Mouse (Mus musculus): ENCODE results near the gene Fam19a1. TPM values are rescaled to one million over a fixed set of nuclear protein-coding genes. Genes with fewer than 3 reads are reported as not detected.

Fam19a1 gene
- polyA plus RNA-seq, 1 experiment from 2014 or later: 3.0 TPM

DNA sequence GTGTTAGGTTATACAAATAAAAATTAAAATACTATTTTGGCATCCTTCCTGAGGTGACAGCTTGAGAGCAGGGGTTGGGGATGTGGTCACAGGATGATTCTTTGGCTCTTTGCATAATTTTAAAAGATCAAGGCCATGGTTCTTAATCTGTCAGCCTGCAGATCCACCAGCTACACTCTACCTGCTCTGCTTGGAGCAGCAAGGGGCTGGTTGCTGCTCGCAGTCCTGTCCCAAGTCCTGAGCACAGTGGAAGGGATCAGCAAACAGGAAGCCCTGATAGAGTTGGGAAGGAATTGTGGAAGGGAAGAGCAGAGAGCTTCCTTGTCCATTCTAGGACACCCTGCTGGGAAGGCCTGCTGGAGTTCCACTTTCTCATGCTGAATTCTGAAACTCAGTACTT is 320.9 kb downstream of the Fam19a1 start:
- no peaks in the 10 kb centered on the region for H3K4me1 ChIP-seq (ENCODE audit: insufficient read depth)
- no peak for TF ChIP-seq CTCF (IDR thresholded peaks at IDR 0.05; ENCODE audit: low read depth)
- no peaks in the 10 kb centered on the region for H3K9me3 ChIP-seq (ENCODE audit: low read depth, low read length)
- DNase-seq (no peak), ATAC-seq (ENCODE audit: insufficient read depth) (no peak)
- H3K27me3 ChIP-seq (ENCODE audit: insufficient read depth, low read length): no peaks in the 10 kb centered on the region
- no peak overlapping the region for H3K4me2 ChIP-seq
- WGBS: 91% methylated on average over 1 of the region's 1 CpGs
- no peak overlapping the region for H3K4me3 ChIP-seq (ENCODE audit: low read depth, low read length)
- H3K36me3 ChIP-seq (ENCODE audit: insufficient read depth): no peaks in the 10 kb centered on the region
- H3K9ac ChIP-seq: no peak overlapping the region
- H3K27ac ChIP-seq (ENCODE audit: low read depth): no peak overlapping the region

DNA sequence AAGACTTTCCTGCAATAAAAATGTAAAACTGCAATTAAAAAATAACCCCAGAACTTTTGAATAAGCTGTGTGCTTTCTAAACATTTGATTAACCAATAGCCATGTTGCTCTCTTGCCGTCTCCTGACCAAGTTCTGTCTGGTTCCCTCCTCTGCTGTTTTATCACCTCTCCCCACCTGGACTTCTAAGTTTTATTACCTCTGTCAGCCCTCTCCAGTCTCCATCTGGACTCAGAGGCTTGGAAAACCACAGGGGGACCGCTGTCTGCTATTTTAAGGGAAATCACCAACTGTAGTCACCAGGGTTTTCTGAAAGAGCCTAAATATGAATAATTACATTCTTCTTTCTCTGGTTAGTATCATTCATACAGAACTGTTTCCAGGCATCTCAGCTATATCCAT is 322.6 kb downstream of the Fam19a1 start:
- WGBS: 70% methylated on average over 2 of the region's 2 CpGs
- no peaks in the 10 kb centered on the region for H3K36me3 ChIP-seq (ENCODE audit: insufficient read depth)
- DNase-seq: no peak
- H3K27ac ChIP-seq (ENCODE audit: low read depth): no peak overlapping the region
- no peak overlapping the region for H3K9ac ChIP-seq
- no peak for ATAC-seq (ENCODE audit: insufficient read depth)
- no peaks in the 10 kb centered on the region for H3K27me3 ChIP-seq (ENCODE audit: insufficient read depth, low read length)
- no peaks in the 10 kb centered on the region for H3K9me3 ChIP-seq (ENCODE audit: low read depth, low read length)
- H3K4me3 ChIP-seq (ENCODE audit: low read depth, low read length): no peak overlapping the region
- H3K4me2 ChIP-seq: no peak overlapping the region
- no peaks in the 10 kb centered on the region for H3K4me1 ChIP-seq (ENCODE audit: insufficient read depth)
- no peak for TF ChIP-seq CTCF (IDR thresholded peaks at IDR 0.05; ENCODE audit: low read depth)

DNA sequence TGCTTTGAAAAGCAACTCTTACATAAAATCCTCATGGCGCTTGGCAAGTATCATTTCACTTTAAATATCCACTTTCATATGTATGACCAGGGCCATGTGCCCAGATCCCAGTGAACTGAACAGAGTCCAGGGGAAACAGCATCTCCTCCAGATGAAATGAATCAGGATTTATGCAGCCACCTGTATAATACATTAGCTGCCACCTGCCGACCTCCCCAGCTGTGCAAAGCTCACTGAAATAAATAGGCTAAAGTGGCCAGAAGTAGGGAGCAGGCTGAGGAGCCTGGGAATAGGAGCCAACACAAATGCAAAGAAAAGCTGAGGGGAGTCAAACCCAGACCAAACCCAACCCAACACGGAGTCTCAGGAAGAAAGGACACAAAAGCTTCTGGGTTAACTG is 324.9 kb downstream of the Fam19a1 start:
- H3K9ac ChIP-seq: no peak overlapping the region
- DNase-seq: no peak
- H3K4me1 ChIP-seq (ENCODE audit: insufficient read depth): no peaks in the 10 kb centered on the region
- no peaks in the 10 kb centered on the region for H3K27me3 ChIP-seq (ENCODE audit: insufficient read depth, low read length)
- H3K9me3 ChIP-seq (ENCODE audit: low read depth, low read length): no peaks in the 10 kb centered on the region
- no peaks in the 10 kb centered on the region for H3K36me3 ChIP-seq (ENCODE audit: insufficient read depth)
- H3K4me2 ChIP-seq: no peak overlapping the region
- ATAC-seq (ENCODE audit: insufficient read depth): no peak
- no peak overlapping the region for H3K4me3 ChIP-seq (ENCODE audit: low read depth, low read length)
- 58% methylated on average over 3 of the region's 3 CpGs for WGBS
- TF ChIP-seq CTCF (IDR thresholded peaks at IDR 0.05; ENCODE audit: low read depth): no peak
- H3K27ac ChIP-seq (ENCODE audit: low read depth): no peak overlapping the region

DNA sequence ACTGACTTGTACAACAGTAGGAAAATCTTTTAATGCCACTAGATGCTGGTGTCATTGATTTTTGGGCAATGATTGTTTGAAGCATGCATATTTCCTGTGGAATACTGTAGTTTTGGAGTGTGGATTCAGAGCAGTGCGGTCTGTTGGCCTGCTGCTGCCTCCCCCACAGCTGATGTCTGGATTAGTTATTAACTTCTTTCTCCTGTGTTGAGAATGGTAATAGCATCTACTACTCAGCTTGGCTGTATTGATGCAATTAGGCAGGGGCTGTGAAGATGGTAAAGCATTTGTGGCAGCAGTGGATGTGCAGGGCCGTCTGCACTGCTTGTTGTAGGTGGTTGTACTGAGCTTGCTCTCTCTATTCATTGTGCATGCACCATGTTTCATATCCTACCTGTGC is 326.5 kb downstream of the Fam19a1 start:
- Histone ChIP-seq H3K4me3 (ENCODE audit: low read depth, low read length) (no peak overlapping the region), H3K27me3 (ENCODE audit: insufficient read depth, low read length) (no peaks in the 10 kb centered on the region), H3K4me2 (no peak overlapping the region), H3K9me3 (ENCODE audit: low read depth, low read length) (no peaks in the 10 kb centered on the region), H3K4me1 (ENCODE audit: insufficient read depth) (no peaks in the 10 kb centered on the region), H3K27ac (ENCODE audit: low read depth) (no peak overlapping the region), H3K36me3 (ENCODE audit: insufficient read depth) (no peaks in the 10 kb centered on the region), H3K9ac (no peak overlapping the region)
- no peak for TF ChIP-seq CTCF (IDR thresholded peaks at IDR 0.05; ENCODE audit: low read depth)
- ATAC-seq (ENCODE audit: insufficient read depth): no peak
- no peak for DNase-seq
- WGBS: 61% methylated on average over 2 of the region's 2 CpGs

DNA sequence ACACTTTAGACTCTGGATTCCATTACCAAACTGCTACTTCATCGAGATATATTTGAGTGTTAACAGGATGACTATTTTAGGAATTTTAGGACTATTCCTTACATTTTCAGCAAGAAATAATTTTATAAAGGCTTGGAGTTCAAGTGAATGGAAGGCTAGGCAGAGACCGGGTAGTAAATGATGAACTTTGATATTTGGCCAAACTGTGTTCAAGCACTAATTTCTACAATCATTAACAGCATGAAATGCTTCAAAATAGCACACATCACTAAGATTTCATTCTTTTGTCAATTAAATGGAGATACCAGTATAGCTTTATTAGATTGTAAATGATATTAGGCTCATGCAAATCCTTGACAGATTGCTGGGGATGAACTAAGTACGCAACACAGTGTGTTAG is 329.0 kb downstream of the Fam19a1 start:
- ATAC-seq (ENCODE audit: insufficient read depth) (no peak), DNase-seq (no peak)
- no peak overlapping the region for H3K4me2 ChIP-seq
- H3K36me3 ChIP-seq (ENCODE audit: insufficient read depth): no peaks in the 10 kb centered on the region
- H3K4me1 ChIP-seq (ENCODE audit: insufficient read depth): no peaks in the 10 kb centered on the region
- 85% methylated on average over 3 of the region's 3 CpGs for WGBS
- no peak for TF ChIP-seq CTCF (IDR thresholded peaks at IDR 0.05; ENCODE audit: low read depth)
- H3K9me3 ChIP-seq (ENCODE audit: low read depth, low read length): no peaks in the 10 kb centered on the region
- no peak overlapping the region for H3K9ac ChIP-seq
- H3K27me3 ChIP-seq (ENCODE audit: insufficient read depth, low read length): no peaks in the 10 kb centered on the region
- H3K4me3 ChIP-seq (ENCODE audit: low read depth, low read length): no peak overlapping the region
- H3K27ac ChIP-seq (ENCODE audit: low read depth): no peak overlapping the region

DNA sequence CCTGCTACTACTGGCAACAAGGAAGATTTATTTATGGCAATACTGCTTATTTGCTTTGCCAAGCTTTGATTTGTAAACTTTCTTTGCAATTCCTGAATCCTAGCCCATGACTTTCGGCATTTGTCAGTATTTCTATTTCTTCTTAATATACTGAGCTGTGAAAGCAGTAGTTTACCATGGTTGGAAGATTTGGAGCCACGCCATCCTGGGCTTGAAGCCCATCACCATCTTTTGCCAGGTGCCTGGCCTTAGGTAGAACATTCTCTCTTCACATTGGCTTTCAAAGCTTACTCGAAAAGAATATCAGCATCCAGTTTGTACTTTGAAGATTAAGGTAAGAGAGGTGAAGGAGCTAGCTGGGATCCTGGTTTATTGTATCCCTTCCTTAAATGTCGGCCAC is 334.5 kb downstream of the Fam19a1 start:
- TF ChIP-seq CTCF (IDR thresholded peaks at IDR 0.05; ENCODE audit: low read depth): no peak
- no peak overlapping the region for H3K4me2 ChIP-seq

DNA sequence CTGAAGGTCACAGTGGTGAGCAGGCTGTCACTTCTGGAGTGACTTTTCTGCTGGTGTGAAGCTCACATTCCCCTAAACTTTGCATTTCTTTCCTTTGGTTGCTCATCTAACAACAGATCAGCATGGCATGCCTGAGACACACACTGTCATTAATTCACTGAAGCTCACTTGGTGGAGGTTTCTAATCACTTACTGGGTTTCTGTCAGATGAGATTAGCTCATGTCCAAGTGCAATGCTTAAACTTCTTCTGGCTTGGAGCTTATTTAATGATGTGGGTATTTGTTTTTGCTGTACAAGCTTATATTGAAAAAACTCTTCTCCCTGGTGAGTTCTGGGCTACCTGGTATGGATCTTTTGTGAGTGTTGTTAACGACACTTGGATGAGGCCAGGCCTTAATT is 343.3 kb downstream of the Fam19a1 start:
- H3K4me1 ChIP-seq (ENCODE audit: insufficient read depth): no peaks in the 10 kb centered on the region
- WGBS: 50% methylated on average over 1 of the region's 1 CpGs

More for the DNA sequence above, 334.5 kb downstream of the Fam19a1 start:
- no peaks in the 10 kb centered on the region for H3K27me3 ChIP-seq (ENCODE audit: insufficient read depth, low read length)
- no peak for DNase-seq
- ATAC-seq (ENCODE audit: insufficient read depth): no peak
- H3K27ac ChIP-seq (ENCODE audit: low read depth): no peak overlapping the region
- no peaks in the 10 kb centered on the region for H3K9me3 ChIP-seq (ENCODE audit: low read depth, low read length)
- H3K4me3 ChIP-seq (ENCODE audit: low read depth, low read length): no peak overlapping the region
- H3K4me1 ChIP-seq (ENCODE audit: insufficient read depth): no peaks in the 10 kb centered on the region
- 79% methylated on average over 4 of the region's 4 CpGs for WGBS
- H3K9ac ChIP-seq: no peak overlapping the region
- H3K36me3 ChIP-seq (ENCODE audit: insufficient read depth): no peaks in the 10 kb centered on the region

More for the DNA sequence above, 343.3 kb downstream of the Fam19a1 start:
- no peaks in the 10 kb centered on the region for H3K27me3 ChIP-seq (ENCODE audit: insufficient read depth, low read length)
- no peak overlapping the region for H3K4me3 ChIP-seq (ENCODE audit: low read depth, low read length)
- no peaks in the 10 kb centered on the region for H3K9me3 ChIP-seq (ENCODE audit: low read depth, low read length)
- no peak overlapping the region for H3K27ac ChIP-seq (ENCODE audit: low read depth)
- H3K36me3 ChIP-seq (ENCODE audit: insufficient read depth): no peaks in the 10 kb centered on the region
- TF ChIP-seq CTCF (IDR thresholded peaks at IDR 0.05; ENCODE audit: low read depth): no peak
- no peak for ATAC-seq (ENCODE audit: insufficient read depth)
- H3K9ac ChIP-seq: no peak overlapping the region
- DNase-seq: no peak
- H3K4me2 ChIP-seq: no peak overlapping the region

Measured in lung, embryonic 14.5 days (tissue).